Mouse (Mus musculus): Measurements from ENCODE around the gene Dnah8.
A peak's percentile ranks its signal among the peaks of the same experiment; 100 is the strongest.

The Dnah8 gene

DNA sequence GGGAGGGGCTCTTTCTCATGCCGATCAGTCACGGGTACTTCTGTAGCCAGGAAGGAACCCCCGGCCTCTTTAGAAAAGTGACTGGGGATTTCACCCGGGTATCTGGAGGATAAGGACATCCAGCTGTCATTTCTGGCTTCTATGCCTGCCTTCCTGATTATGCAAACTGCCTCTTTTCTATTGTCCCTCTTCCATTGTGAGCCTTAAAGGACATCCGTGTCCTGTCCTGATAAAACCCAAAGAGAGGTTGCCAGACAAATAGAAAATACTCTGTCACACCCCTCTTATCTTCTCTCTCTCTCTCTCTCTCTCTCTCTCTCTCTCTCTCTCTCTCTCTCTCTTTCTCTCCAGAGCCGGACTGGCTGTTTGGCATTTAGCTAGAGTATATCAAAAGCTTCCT lies 258.1 kb downstream of the Dnah8 start:
- DNase-seq = no peak

DNA sequence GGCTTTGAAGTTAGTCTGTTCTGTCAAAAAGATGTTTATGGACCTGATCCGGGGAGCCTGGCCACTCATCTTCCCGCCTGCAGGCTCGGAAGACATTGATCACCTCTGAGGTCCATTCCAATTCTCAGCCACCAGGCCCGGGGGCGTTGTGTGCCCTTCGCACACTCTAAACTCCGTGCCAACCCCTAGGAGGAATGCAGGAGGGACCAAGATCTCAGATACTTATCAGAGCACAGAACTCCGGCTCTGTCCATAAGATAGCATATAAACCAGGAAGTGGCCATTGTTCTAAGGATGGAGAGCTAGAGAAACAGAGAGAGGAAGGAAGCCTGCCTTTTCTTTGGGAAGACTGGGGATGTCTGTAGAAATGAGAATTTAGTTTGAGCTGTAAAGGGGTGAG lies 259.4 kb downstream of the Dnah8 start:
- DNase-seq = no peak

DNA sequence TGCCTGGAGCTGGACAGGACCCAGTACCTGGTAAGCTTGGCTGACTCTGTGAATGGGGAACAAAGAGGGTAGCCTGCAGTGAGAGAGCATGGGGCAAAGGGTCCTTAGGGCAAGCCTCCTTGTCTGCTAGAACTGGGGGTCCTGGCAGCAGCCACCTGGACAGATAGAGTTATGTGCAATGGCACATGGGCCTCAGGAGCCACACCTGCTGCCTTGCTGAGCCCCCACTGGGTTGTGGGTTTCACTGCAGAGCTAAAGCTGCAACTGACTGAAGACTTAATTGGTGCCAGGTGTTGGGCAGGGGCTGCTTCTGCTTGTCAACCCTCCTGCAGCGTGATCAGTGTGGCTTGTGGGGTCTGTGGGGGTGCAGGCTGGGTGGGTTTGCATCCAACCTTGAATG lies 267.9 kb downstream of the Dnah8 start:
- DNase-seq = no peak

DNA sequence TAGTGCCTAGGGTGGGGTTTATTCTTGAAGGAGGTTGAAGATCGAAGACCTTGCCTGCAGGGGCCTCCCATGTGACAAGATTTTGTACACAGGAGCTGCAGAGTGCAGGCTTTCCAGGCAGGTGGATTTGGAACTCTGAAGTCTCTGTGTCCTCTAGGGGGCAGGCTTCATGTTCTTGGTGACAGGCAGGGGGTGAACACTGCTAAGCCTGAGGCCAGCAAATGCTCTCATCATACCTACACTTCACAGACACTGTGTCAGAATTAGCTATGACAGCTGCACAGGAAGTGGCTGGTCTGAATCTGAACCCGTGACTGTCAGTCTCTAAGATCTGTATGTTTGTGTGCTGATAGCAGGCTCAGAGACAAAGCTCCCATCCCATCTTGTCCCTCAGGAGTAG lies 268.6 kb downstream of the Dnah8 start:
- peak in 1 of 2 experiments; percentile 22 for DNase-seq

DNA sequence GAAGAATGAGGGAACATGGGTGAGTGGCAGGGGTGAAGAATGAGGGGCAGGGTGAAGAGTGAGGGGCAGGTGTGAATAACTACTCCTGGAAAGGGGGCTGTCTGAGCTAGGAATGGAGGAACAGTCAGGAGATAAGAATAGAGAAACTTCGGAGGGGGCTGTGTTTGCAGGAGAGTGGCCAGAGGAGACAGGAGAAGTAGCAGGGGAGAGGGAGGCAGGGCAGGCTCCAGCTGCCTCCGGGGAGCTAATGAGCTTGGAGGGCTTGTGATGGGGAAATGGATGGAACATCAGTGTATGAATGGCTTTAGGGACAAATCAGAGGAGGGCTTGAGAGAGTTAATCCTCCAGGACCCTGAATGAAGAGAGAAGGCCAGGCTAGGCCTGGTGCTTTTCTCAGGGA lies 272.9 kb downstream of the Dnah8 start:
- DNase-seq = no peak

DNA sequence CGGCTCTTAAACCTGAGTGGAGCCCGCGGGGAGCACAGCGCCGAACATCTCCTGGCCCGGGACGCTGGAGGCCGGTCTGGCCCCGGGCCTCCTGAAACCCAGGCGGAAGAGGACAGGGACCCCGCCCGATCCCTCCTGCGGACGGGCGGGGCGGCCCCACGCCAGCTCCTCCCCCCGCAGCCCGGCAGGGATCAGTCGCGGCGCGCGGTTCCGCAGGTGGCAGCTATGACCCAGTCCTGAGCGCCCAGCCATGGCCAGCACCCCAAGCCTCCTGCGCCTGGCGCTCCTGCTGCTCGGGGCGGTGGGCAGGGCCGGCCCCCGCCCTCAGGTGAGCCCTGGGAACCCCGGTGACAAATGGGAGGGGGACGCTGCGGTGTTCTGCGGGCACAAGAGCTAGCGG lies 277.5 kb downstream of the Dnah8 start, which contains the start of gene Glp1r:
Gene Glp1r, plus strand, starts transcription at position 191 of the 400 bp plus-strand sequence.
- peak in 1 of 2 experiments; percentile 41 for DNase-seq

DNA sequence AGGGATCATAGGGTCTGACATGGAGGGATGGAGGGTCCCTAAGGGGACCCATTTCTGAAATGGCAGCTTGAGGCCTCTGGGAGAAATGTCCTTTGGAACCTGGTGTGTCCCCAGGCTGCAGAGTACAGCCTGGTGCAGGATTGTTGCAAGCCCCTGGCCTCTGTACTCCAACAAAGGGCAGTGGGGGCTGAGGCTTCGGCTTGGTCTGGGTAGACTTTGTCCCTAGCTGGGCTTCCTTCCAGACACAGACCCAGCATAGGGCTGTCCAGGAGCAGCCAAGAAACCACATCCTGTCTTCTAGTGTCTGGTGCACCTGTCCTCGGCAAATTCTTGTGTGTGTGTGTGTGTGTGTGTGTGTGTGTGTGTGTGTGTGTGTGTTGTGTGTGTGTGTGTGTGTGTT lies 279.9 kb downstream of the Dnah8 start:
- peak; percentile 47 to 68 for DNase-seq

DNA sequence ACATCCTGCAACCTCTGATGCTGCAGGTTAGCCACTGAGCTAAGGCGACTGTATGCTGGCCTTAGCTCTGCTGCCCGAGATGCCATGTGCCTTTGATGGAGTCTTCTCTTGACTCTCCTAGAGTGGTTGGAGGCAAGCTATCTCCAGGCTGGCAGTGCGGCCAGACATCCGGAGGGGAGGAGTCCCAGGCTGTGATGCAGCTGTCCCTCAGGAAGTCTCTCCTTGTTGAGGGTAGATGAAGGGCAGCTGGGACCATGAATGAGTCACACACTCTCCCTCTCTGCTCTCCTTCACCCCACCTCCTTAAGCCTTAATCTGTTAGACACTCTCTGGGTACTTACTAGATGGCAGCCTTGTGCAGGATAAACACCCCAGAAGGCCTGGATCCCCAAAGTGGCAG lies 283.4 kb downstream of the Dnah8 start:
- DNase-seq = no peak

DNA sequence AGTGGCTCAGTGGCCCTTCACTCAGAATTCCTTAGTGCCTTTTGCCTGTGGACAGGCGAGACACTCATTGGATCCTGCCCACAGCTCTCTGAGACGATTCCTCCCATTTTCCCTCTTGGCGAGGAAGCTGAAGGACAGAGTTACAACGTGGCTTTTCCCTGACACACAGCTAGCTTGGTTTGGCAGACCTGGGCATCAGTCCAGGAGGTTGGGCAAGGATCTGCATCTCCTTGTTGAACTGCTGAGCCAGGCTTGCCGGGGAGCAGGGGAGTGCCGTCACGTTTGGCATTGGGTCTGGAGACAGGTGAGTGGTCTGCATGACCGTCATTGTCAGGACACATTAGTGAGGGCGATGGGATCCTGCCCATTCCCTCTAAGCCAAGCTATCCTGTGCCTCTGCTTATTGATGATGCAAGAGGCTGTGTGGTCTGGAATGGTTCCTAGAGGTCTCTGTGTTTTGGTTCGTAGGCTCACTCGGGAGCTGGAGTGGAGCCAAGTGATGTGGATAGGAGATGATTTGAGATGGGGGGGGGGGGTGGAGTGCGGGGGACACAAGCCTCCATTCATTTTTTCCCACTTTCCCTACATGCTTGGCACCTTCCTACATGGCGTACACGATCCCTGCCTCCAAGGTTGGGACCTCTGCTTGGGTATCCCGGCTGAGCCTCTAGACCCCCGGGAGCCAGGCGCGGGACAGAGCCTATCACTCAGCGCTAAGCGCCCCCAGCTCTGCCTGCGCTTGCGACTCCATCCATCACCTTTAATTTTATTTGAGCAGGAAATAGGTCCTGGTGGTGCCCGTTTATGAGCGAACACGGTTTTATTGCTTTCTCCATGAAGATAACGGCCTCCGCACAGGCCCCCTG lies 286.9 kb downstream of the Dnah8 start:
- peak in 1 of 2 experiments; percentile 15 for DNase-seq

DNA sequence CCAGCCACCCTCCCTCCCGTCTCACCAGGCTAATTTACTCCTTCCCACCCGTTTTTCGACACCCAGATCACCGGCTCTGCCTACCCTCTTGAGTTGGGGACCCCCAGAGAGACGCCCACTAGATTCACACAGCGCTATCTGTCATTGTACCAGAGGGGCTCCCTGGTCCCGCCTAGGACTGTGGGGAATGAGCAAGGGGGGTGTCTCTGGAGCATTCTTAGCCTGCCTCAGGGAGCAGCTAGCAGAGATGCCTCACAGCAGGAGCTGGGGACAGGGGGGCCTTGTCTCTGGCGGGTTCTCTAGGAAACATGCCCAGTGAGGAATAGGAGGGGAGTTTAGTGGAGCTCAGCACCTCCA lies 287.6 kb downstream of the Dnah8 start:
- no peak for DNase-seq

DNA sequence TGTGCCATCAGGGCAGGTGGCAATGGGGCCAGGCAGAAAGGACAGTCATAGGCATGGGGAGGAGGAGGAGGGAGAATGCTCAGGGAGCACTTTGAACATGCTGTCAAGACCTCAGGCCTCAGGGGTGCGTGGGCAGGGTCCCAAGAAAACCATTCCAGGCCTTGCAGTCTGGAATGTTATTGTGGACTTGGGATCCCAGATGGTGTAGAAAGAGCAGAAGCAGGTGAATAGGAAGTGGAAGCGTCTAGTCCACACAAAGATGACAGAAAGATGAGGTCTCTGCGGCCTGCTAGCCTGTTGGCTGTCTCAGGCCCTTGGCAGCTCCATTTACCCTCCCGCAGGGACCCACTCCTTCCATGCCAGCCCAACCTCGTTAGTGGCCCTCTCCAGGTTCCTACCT lies 288.4 kb downstream of the Dnah8 start:
- DNase-seq = no peak

DNA sequence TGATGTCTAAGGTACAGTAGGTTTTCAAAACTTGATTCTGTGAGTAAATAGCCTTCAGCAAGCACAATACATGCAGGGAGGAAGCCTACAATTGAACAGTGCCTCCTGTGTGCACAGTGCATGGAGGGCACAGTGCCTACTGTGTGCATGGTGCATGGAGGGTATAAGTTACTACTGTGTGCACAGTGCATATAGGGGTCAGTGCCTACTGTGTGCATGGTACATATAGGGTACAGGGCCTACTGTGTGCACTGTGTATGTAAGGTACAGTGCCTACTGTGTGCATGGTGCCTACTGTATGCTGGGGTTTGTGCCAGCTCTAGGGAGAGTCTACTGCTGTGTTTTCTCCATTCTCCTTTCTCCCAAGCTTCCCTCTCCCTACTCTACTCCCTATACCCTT lies 290.1 kb downstream of the Dnah8 start:
- no peak for DNase-seq

DNA sequence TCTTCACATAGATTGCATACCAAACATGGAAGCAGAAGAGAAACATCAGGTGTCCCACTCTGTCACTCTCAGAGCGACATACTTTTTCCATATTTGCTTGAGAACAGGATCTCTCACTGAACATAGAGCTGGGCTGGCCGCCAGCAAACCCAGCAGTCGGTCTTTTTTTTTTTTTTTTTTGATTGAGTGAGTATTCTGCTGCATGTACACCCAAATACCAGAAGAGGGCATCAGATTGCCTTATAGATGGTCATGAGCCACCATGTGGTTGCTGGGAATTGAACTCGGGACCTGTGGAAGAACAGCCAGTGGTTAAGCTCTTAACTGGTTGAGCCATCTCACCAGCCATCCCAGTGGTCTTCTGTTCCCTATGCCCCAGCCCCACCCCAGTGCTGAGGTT lies 299.4 kb downstream of the Dnah8 start:
- no peak for DNase-seq

Data from kidney, postnatal 25 days (tissue).